In the genomic region with DNA sequence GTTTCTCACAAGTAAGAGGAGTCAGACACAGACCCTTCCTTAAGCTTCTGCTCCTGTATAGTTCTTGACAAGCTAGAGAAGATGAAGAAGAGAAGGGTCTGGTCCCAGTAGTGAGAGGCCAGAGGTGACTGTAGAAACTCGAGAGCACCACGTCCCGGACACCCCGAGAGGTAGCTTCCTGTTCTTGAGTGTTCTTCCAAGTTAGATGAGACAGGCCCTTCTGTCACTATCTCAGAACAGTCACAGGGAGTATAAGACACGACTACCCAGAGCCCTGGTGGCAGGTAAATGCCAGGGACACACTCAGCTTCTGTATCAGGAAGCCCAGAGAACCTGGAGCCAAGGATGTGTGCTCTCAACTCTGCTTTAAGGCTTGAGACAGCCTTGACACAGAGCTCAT, we compare ENCODE assay signal across 15 mouse cellular contexts.
"Had no signal": no experiment of that assay in that cellular context is flagged by ENCODE, and none has a peak within 500 bp of the region (broad histone marks: within the 10 kb centered on the region; RNA-seq: fewer than 3 reads in every experiment).

No protein-coding gene starts in this region.

- H3K4me2 ChIP-seq: neural tube, embryonic 15.5 days; stomach, embryonic 15.5 days had no signal

- H3K9me3 ChIP-seq: neural tube, embryonic 15.5 days; stomach, embryonic 15.5 days had no signal

- H3K4me1 ChIP-seq: neural tube, embryonic 15.5 days; stomach, embryonic 15.5 days had no signal

- H3K27ac ChIP-seq: neural tube, embryonic 15.5 days; stomach, embryonic 15.5 days; stomach, postnatal 0 days had no signal

- H3K27me3 ChIP-seq: neural tube, embryonic 15.5 days; stomach, embryonic 15.5 days had no signal

- H3K4me3 ChIP-seq: neural tube, embryonic 15.5 days; stomach, embryonic 15.5 days had no signal

- DNase-seq: retina, postnatal 1 day; right cerebral cortex, adult 18-20 months; right cerebral cortex, postnatal 14 days; right cerebral cortex, postnatal 25 days; right cerebral cortex, postnatal 4 days; spleen, adult 18-20 months; thymus, adult 18-20 months; thymus, adult 2 months; thymus, postnatal 14 days; thymus, postnatal 25 days; thymus, postnatal 36 days; thymus, postnatal 4 days had no signal

- H3K9ac ChIP-seq: neural tube, embryonic 15.5 days; stomach, embryonic 15.5 days had no signal
